Mouse (Mus musculus) adrenal gland (tissue): ENCODE results near the gene Zbtb32.

Source experiments
- intact Hi-C: fragments of 180-260 bp; cut with DNase I; formaldehyde crosslinking; loops from one replicate; pipeline ENCODE4 v1.15.1; 2025

Gene Zbtb32

GRCm38 (mm10) chr7:30572389-30572788 lies 26.3 kb downstream of the Zbtb32 start:
- intact Hi-C loops: no loop called here

GRCm38 (mm10) chr7:30567555-30567954 lies 31.2 kb downstream of the Zbtb32 start:
- intact Hi-C loops: no loop called here

GRCm38 (mm10) chr7:30566033-30566432 lies 32.7 kb downstream of the Zbtb32 start:
- intact Hi-C loops: loop anchor here (1.0 kb wide), 1 partner anchor 13 kb away; no protein-coding TSS in a partner anchor

GRCm38 (mm10) chr7:30564970-30565571 lies 33.6 kb downstream of the Zbtb32 start, which contains the start of gene Igflr1:
Gene Igflr1 (plus strand): TSS chr7:30565427.
- intact Hi-C loops: loop anchor here (2.0 kb wide), 1 partner anchor 22 kb away; no protein-coding TSS in a partner anchor

- intact Hi-C loops: loop anchor here (2.0 kb wide), 1 partner anchor 23 kb away; no protein-coding TSS in a partner anchor
Measured at GRCm38 (mm10) chr7:30563906-30564280, 34.8 kb downstream of the Zbtb32 start.

GRCm38 (mm10) chr7:30563117-30563905 lies 35.4 kb downstream of the Zbtb32 start, which contains the start of the genes U2af1l4, Gm49396 and Psenen:
Gene U2af1l4 (plus strand): TSS chr7:30563301.
Gene Gm49396 (plus strand): TSS chr7:30563344.
Gene Psenen (minus strand): TSS chr7:30563627.
- intact Hi-C loops: no loop called here

GRCm38 (mm10) chr7:30562526-30563116 lies 36.1 kb downstream of the Zbtb32 start:
- intact Hi-C loops: no loop called here

GRCm38 (mm10) chr7:30560296-30560695 lies 38.4 kb downstream of the Zbtb32 start:
- intact Hi-C loops: no loop called here

- intact Hi-C loops: no loop called here
Measured at GRCm38 (mm10) chr7:30559443-30559954, 39.2 kb downstream of the Zbtb32 start, which contains the start of gene Lin37. Gene Lin37 (minus strand): TSS chr7:30559838.

GRCm38 (mm10) chr7:30558656-30559442 lies 39.9 kb downstream of the Zbtb32 start:
- intact Hi-C loops: no loop called here

GRCm38 (mm10) chr7:30557901-30558514 lies 40.7 kb downstream of the Zbtb32 start:
- intact Hi-C loops: no loop called here

- intact Hi-C loops: no loop called here
Measured at GRCm38 (mm10) chr7:30556894-30557536, 41.7 kb downstream of the Zbtb32 start.

GRCm38 (mm10) chr7:30553810-30554584 lies 44.7 kb downstream of the Zbtb32 start:
- intact Hi-C loops: no loop called here

- intact Hi-C loops: no loop called here
Measured at GRCm38 (mm10) chr7:30553021-30553589, 45.6 kb downstream of the Zbtb32 start.

- intact Hi-C loops: no loop called here
Measured at GRCm38 (mm10) chr7:30552102-30553020, 46.3 kb downstream of the Zbtb32 start, which contains the start of the genes Hspb6 and Proser3. Gene Hspb6 (plus strand): TSS chr7:30552178. Gene Proser3 (minus strand): TSS chr7:30552299.

GRCm38 (mm10) chr7:30551445-30552101 lies 47.1 kb downstream of the Zbtb32 start:
- intact Hi-C loops: no loop called here

GRCm38 (mm10) chr7:30550603-30551002 lies 48.1 kb downstream of the Zbtb32 start:
- intact Hi-C loops: no loop called here
